Mouse (Mus musculus): ENCODE measurements around the gene Atp1a2. TPM values are rescaled to one million over a fixed set of nuclear protein-coding genes. Genes with fewer than 3 reads are reported as not detected.

The Atp1a2 gene
- polyA plus RNA-seq, 1 experiment from 2014 or later: 13.7 TPM

DNA sequence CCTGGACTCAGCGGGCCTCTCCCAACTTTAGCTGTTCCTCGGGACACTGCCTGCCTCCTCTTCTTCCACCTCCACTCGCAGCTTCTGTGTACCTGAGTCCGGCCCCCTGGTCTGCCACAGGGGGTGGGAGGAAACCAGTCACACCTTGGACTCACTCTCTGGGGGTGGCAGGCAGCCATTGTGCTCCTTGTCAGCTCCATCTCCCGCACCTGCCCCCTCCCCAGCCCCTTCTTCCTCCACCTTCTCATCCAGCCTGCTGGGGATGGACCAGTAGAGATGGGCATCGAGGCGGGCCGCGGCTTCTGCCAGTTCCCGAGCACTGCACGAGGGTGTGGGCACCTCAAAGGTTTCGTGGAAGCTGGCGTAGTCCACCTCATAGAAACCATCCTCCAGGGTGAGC, 24.9 kb upstream of the Atp1a2 start:
- WGBS: 61% methylated on average over 13 of the region's 13 CpGs
- ATAC-seq (ENCODE audit: low FRiP score): no peak
- H3K36me3 ChIP-seq: peaks cover 25% of the 10 kb centered on the region
- H3K4me3 ChIP-seq: no peak overlapping the region
- H3K9me3 ChIP-seq (replicated peaks): no peaks in the 10 kb centered on the region
- H3K27me3 ChIP-seq: peaks cover 29% of the 10 kb centered on the region
- no peak overlapping the region for H3K4me2 ChIP-seq (replicated peaks)
- peaks cover 55% of the 10 kb centered on the region for H3K4me1 ChIP-seq
- no peak overlapping the region for H3K9ac ChIP-seq
- no peak overlapping the region for H3K27ac ChIP-seq

DNA sequence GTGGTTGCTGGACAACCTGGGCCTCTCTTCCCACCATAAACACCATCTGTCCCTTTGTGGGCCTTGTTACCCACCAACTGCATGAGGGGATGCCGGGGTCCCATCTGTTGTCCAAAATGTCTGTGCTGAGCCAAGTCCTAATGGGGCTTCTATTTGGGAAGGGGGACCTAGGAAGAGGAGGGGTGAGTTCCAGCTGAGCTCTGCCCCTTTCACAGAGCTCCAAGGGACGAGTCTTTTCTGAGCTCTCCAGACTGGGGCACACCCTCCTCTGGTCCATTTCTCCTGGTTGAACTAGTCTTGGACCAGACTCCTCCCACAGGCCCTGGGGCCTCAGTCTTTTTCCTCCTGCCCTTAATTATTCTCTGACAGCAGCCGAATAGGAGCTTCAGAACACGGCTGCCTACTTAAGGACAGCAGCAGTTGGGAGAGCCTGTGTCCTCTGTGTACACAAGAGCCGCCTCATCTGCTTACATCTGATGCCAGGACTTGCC, 22.1 kb upstream of the Atp1a2 start:
- Histone ChIP-seq H3K9ac (no peak overlapping the region), H3K9me3 (replicated peaks) (no peaks in the 10 kb centered on the region), H3K4me2 (replicated peaks) (no peak overlapping the region), H3K27ac (peak overlapping the region; percentile 85), H3K4me1 (peaks cover 69% of the 10 kb centered on the region), H3K36me3 (peaks cover 34% of the 10 kb centered on the region), H3K27me3 (0 out of 2 replicates have a peak, but pooled peaks cover 3% of the 10 kb centered on the region), H3K4me3 (no peak overlapping the region)
- WGBS: 23% methylated on average over 5 of the region's 5 CpGs
- peak; percentile 65 for ATAC-seq (ENCODE audit: low FRiP score)

DNA sequence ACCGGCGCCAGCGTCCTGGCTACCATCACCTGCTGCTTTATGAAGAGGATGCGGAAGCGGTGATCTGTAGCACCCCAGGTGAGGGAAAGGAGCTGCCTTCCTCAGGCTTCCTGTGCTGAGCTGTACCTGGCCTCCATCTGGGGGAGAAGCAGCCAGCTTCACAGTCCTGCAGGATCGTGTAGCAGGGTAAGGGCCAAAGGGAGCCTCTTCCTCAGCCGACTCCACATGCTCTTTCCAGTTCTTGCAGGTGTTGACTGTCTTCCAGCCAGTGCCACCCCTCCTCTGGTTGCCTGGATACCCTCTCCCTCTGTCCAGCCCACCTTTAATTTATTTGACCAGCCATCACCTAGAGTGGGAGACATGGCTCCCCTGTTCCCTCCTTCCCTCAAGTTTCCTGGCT, 21.5 kb upstream of the Atp1a2 start:
- H3K4me3 ChIP-seq: no peak overlapping the region
- H3K9ac ChIP-seq: peak overlapping the region; percentile 50; the same call in 1 of the 2 replicates
- ATAC-seq (ENCODE audit: low FRiP score): no peak
- H3K27me3 ChIP-seq: no peaks in the 10 kb centered on the region
- no peaks in the 10 kb centered on the region for H3K9me3 ChIP-seq (replicated peaks)
- WGBS: 81% methylated on average over 7 of the region's 7 CpGs
- H3K4me2 ChIP-seq (replicated peaks): no peak overlapping the region
- H3K4me1 ChIP-seq: peaks cover 73% of the 10 kb centered on the region
- H3K27ac ChIP-seq: peak overlapping the region; percentile 85
- H3K36me3 ChIP-seq: peaks cover 34% of the 10 kb centered on the region

DNA sequence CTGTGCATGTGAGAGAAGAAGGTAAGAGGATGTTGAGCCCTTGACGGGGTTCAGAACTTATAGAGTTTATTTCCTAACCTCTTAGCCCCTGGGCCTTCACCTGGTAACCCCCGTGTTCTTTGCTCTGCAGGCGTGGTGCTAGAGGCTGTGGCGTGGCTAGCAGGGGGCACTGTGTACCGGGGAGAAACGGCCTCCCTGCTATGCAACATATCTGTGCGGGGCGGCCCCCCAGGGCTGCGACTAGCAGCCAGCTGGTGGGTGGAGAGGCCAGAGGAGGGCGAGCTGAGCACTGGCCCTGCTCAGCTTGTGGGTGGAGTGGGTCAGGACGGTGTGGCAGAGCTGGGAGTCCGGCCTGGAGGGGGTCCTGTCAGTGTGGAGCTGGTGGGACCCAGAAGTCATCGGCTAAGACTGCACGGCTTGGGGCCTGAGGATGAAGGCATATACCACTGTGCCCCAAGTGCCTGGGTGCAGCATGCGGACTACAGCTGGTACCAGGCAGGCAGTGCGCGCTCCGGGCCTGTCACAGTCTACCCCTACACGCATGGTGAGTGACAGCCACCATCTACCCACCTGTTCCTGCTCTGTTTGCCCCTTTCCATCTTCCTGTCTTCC, 20.7 kb upstream of the Atp1a2 start:
- Histone ChIP-seq H3K27ac (peak overlapping the region; percentile 85), H3K36me3 (peaks cover 34% of the 10 kb centered on the region), H3K4me2 (replicated peaks) (0 out of 2 replicates have a peak overlapping the region, but pooled peaks have one; percentile 11), H3K9me3 (replicated peaks) (no peaks in the 10 kb centered on the region), H3K4me1 (peaks cover 81% of the 10 kb centered on the region), H3K9ac (peak overlapping the region; percentile 50), H3K4me3 (no peak overlapping the region), H3K27me3 (no peaks in the 10 kb centered on the region)
- ATAC-seq (ENCODE audit: low FRiP score): no peak
- 70% methylated on average over 19 of the region's 19 CpGs for WGBS

DNA sequence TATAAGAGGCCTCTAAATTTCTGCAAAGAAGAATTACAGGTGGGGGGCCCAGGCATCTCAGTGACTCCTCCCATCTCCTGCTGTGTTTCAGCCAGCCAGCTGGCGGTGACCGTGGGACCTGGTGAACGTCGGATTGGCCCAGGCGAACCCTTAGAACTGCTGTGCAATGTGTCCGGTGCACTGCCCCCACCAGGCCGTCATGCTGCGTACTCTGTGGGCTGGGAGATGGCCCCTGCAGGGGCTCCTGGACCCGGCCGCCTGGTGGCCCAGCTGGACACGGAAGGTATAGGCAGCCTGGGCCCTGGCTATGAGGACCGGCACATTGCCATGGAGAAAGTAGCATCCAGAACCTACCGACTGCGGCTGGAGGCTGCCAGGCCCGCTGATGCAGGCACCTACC, 20.1 kb upstream of the Atp1a2 start:
- H3K27me3 ChIP-seq: no peaks in the 10 kb centered on the region
- no peaks in the 10 kb centered on the region for H3K9me3 ChIP-seq (replicated peaks)
- H3K4me2 ChIP-seq (replicated peaks): peak overlapping the region; percentile 8; the same call in 1 of the 2 replicates
- peak overlapping the region; percentile 50; the same call in 1 of the 2 replicates for H3K9ac ChIP-seq
- H3K4me1 ChIP-seq: peaks cover 83% of the 10 kb centered on the region
- ATAC-seq (ENCODE audit: low FRiP score): no peak
- H3K36me3 ChIP-seq: peaks cover 34% of the 10 kb centered on the region
- peak overlapping the region; percentile 85 for H3K27ac ChIP-seq
- WGBS: 41% methylated on average over 15 of the region's 15 CpGs
- H3K4me3 ChIP-seq: no peak overlapping the region

DNA sequence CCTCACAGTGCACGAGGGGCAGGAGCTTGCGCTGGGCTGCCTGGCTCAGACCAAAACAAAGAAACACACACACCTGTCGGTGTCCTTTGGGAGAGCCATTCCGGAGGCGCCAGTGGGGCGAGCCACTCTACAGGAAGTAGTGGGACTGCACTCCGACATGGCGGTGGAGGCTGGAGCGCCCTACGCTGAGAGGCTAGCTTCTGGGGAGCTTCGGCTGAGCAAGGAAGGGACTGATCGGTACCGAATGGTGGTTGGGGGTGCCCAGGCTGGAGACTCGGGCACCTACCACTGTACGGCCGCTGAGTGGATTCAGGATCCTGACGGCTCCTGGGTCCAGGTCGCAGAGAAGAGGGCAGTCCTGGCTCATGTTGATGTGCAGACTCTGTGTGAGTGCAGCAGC, 19.6 kb upstream of the Atp1a2 start:
- no peak overlapping the region for H3K4me3 ChIP-seq
- peak overlapping the region; percentile 8 for H3K4me2 ChIP-seq (replicated peaks)
- no peaks in the 10 kb centered on the region for H3K9me3 ChIP-seq (replicated peaks)
- no peaks in the 10 kb centered on the region for H3K27me3 ChIP-seq
- peak overlapping the region; percentile 85 for H3K27ac ChIP-seq
- H3K9ac ChIP-seq: peak overlapping the region; percentile 32; the same call in 1 of the 2 replicates
- peaks cover 34% of the 10 kb centered on the region for H3K36me3 ChIP-seq
- 55% methylated on average over 18 of the region's 18 CpGs for WGBS
- peaks cover 82% of the 10 kb centered on the region for H3K4me1 ChIP-seq
- ATAC-seq (ENCODE audit: low FRiP score): no peak

DNA sequence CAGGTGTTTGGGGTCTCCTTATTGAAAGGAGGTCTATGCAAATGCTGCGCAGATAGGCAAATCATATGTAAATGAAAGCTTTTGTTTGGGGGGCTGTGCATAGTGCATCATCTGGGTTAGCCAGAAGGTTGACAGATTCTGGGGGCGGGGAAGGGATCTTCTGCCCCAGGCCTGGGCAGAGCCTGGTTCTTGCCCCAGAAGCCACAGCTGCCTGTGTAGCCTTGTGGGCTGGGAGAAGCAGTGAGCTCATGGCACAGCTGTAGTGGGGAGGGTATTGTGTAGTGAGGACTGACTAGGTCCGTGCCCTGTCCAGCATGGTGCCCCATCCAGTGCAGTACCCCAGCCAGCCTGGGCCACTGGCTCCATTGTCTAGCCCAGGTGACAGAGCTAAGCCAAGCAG, 17.0 kb upstream of the Atp1a2 start:
- Histone ChIP-seq H3K9me3 (replicated peaks) (no peaks in the 10 kb centered on the region), H3K27ac (peak overlapping the region; percentile 88), H3K4me3 (0 out of 2 replicates have a peak overlapping the region, but pooled peaks have one; percentile 79), H3K9ac (0 out of 2 replicates have a peak overlapping the region, but pooled peaks have one; percentile 23), H3K36me3 (peaks cover 28% of the 10 kb centered on the region), H3K27me3 (no peaks in the 10 kb centered on the region), H3K4me2 (replicated peaks) (peak overlapping the region; percentile 83), H3K4me1 (peaks cover 82% of the 10 kb centered on the region)
- peak; percentile 57 for ATAC-seq (ENCODE audit: low FRiP score)
- 36% methylated on average over 3 of the region's 3 CpGs for WGBS

DNA sequence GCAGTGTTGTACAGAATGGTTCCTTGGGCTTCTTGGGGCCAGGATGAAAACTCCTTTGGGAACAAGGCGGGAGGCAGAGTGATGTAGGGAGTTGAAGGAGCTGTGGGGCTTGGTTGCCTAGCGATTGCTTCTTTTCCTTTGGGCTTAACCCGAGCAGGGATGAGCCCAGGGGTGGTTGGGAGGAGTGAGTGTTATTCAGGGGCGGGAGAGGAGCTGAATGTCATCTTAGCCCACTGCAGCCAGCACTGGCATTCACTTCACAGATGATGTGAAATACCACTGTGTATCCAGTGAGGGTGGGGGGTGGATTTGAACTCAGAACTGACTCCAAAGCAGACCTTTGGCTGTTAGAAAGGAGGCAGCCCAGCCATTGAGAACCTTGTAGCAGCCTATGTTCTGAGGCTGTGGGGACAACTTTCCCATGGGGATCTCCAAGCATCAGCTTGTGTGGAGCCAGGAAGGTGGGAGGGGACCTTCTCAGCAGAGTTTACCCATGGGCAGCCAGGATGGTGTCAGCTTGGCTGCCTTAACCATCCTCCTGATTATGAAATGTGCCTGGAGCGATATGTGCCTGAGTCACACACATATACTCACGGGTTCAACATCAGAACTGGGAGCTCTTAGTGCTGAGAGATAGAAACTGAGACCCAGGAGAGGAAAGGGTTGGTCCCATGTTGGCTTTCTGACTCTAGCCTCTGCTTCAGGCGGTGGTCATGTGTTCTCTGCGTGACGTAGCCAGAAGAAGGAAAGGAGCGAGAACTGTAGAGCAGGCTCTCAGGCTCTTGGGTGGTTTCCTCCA, 15.9 kb upstream of the Atp1a2 start:
- H3K4me1 ChIP-seq: peaks cover 81% of the 10 kb centered on the region
- WGBS: 63% methylated on average over 10 of the region's 10 CpGs

DNA sequence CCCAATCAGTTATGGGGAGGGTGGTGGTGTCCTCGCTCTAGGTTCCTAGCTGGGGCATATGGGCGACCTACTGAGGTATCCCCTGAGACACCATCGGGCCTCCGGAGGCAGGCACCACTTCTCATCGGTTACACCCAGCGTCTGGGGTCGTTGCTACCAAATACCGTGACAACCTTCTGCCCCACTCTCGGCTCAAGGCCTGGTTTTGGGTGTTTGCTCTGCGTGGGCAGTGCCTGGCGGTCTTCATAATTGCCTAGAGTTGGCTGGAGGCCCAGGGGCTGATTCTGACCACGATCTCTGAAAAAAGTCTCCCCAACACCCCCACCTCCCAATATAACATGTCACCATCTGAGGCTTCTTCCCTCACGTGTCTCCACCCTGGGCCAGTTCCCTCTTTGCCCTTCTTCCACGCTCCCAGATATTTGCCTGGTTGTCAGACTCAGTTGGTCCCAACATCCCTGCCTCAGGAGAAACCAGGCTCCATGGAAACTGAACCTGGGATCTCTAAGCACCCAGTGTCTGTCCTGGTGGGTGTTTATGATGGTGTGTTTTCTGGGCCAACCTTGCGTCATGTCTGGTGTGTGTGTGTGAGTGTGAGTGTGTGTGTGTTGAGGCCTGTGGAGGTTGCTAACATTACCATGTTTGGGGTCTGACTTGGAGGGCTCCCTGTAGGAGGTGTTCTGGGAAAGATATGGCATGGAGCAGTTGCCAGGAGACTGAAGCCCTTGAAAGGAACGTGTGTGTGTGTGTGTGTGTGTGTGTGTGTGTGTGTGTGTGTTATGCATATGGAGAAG, 15.1 kb upstream of the Atp1a2 start:
- peaks cover 11% of the 10 kb centered on the region for H3K36me3 ChIP-seq
- peak overlapping the region; percentile 83 for H3K9ac ChIP-seq
- H3K27me3 ChIP-seq: no peaks in the 10 kb centered on the region
- ATAC-seq (ENCODE audit: low FRiP score): peak; percentile 1; the same call in 1 of the 2 replicates
- H3K4me1 ChIP-seq: peaks cover 78% of the 10 kb centered on the region
- whole genome bisulfite sequencing: 11% methylated on average over 16 of the region's 16 CpGs
- H3K27ac ChIP-seq: peak overlapping the region; percentile 88
- H3K4me3 ChIP-seq: peak overlapping the region; percentile 79
- peak overlapping the region; percentile 83 for H3K4me2 ChIP-seq (replicated peaks)
- H3K9me3 ChIP-seq (replicated peaks): no peaks in the 10 kb centered on the region

More for the DNA sequence above, 15.9 kb upstream of the Atp1a2 start:
- no peaks in the 10 kb centered on the region for H3K27me3 ChIP-seq
- H3K36me3 ChIP-seq: peaks cover 20% of the 10 kb centered on the region
- ATAC-seq (ENCODE audit: low FRiP score): no peak
- H3K9ac ChIP-seq: peak overlapping the region; percentile 83
- peak overlapping the region; percentile 88 for H3K27ac ChIP-seq
- peak overlapping the region; percentile 83 for H3K4me2 ChIP-seq (replicated peaks)
- H3K9me3 ChIP-seq (replicated peaks): no peaks in the 10 kb centered on the region
- H3K4me3 ChIP-seq: peak overlapping the region; percentile 79

DNA sequence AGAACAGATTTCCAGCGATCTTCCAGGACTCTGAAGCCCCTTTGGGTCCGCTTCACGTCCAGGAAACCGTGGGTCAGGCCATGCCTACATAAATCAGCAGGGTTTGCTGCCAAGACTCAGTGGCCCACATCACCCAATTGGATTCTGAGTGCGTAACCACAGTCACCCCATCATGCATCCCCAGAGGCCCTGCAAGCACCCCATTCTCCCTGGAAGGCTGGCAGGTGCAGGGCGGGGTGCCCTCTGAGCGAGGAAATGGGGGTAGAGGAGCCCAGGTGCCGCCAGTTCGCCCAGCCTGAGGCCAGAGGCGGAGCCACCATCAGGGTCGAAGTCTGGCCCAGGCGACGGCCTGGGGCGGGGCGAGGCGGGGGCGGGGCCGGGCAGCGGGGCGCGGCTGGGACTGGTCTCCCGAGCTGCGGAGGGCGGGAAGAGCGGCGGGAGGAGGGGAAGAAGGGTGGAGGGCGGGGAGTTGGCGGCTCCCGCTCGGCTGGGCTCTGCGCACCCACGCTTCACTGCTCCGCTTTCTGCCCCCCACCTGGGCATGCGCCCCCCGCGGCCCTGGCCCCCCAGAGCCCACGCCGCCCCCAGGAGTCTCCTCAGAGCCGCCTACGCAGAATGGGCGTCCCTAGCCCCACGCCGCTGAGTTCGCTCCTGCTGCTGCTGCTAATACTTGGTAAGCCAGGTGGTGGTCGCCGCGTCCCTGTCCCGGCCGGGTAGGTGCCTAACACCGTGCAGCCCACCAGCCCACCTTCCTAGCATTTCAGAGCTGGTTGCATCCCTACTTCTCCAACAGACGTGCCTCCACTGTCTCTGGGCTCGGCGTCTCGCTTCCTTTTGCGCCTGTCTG, 14.3 kb upstream of the Atp1a2 start:
- Histone ChIP-seq H3K4me1 (peaks cover 76% of the 10 kb centered on the region), H3K4me3 (peak overlapping the region; percentile 79), H3K9ac (peak overlapping the region; percentile 83), H3K27me3 (no peaks in the 10 kb centered on the region), H3K9me3 (replicated peaks) (no peaks in the 10 kb centered on the region), H3K4me2 (replicated peaks) (peak overlapping the region; percentile 83), H3K27ac (peak overlapping the region; percentile 88), H3K36me3 (peaks cover 5% of the 10 kb centered on the region)
- peak; percentile 68 for ATAC-seq (ENCODE audit: low FRiP score)
- under 1% methylated on average over 49 of the region's 55 CpGs for WGBS

DNA sequence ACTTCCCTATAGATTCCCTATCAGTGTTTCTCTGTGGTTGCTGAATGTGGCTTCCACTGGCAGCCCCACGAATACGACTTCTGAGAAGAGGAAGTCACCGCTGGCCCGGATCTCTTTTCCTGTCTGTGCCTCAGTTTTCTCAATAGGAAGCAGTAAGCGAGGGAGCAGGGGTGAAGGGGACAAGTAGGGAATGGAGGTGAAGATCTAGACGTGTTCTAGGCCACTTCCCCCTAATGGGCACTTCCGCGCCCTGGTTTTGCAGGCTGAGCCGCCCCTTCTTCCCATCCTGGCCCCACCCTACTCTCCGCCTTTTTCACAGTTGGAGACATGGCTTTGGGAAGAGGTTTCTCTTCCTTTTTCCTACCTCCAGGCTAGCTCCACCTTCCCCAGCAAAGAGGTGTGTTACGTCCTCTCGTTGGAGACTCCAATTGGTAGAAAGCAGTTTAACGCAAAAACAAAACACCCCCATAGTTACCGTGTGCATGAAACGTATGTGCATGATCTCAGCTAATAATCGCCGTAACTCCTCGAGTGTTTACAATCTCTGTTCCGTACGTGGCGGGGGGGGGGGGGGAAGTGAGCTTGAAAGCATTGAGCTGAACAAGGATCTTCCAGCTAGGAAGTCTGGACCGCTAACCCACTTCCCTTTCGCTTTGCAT, 13.5 kb upstream of the Atp1a2 start:
- Histone ChIP-seq H3K4me1 (peaks cover 68% of the 10 kb centered on the region), H3K9ac (peak overlapping the region; percentile 64), H3K9me3 (replicated peaks) (no peaks in the 10 kb centered on the region), H3K4me2 (replicated peaks) (peak overlapping the region; percentile 83), H3K4me3 (peak overlapping the region; percentile 79), H3K27ac (peak overlapping the region; percentile 88), H3K27me3 (no peaks in the 10 kb centered on the region), H3K36me3 (peaks cover 2% of the 10 kb centered on the region)
- 7% methylated on average over 23 of the region's 23 CpGs for WGBS
- no peak for ATAC-seq (ENCODE audit: low FRiP score)
